Mouse (Mus musculus) right cerebral cortex, adult 2 months (tissue): ENCODE results near the gene Dop1b.
"Not testable (repeated sequence)": the region's sequence is repeated elsewhere in the genome, so short reads cannot be mapped to it uniquely, and the experiment has no call there.

ENCODE experiments used
- DNase-seq, 2 experiments: peaks; one replicate each; pipeline ENCODE4 v3.0.0; 2021 to 2022; ENCODE audit warnings: low spot score in 2 of 2

Gene Dop1b

DNA sequence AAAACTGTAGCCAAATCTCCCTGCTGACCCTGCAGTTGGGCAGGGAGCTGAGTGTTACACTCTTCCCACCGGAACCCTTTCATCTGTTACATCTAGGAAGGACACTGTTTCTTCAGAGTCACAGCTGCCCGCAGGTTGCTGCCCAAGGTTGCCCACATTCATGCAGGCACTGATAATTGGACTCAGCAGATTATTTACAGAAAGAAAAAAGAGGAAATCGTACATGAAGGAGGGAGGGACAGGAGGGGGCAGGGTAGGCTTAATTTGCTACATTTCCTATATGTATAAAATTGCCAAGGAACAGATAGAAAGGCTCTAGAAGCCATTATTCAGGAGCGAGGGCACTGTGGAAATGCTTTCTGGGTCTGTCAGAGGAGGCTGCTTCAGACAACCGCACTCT, 44.9 kb downstream of the Dop1b start:
- DNase-seq, result no peak

DNA sequence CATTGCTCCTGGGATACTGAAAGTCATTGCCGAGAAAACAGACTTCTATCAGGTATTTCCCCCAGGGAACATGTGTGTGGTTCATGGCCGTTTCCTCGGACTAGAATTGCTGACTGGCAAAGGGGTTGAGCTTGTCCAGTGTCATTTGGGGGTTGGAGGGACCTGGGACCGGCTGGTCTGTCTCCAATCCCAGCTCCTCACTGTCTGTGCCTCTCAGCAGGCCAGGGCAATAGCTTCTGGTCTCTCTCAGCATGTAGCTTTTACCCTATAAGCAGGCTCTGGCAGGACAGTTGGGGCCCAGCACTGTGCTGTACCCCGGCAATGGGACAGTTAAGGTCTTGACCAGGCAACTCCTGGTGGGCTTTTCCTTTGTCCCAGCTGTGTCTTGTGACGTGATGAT, 51.7 kb downstream of the Dop1b start:
- no peak for DNase-seq

DNA sequence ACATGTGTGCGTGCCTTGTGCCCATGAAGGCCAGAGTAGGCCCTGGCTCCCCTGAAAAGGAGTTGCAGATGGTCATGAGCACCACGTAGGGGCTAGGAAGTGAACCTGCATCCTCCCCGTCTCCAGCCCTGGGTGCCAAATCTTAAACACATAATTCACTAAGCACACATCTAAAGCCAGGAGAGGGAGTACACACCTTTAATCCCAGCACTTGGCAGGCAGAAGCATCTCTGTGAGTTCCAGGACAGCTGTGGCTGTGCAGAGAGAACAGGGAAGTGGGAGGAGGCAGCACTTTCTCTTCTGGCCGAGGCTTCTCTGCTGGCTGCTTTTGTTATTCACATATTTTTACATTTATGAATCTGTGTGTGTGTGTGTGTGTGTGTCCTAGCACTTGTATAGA, 52.9 kb downstream of the Dop1b start:
- no peak for DNase-seq

DNA sequence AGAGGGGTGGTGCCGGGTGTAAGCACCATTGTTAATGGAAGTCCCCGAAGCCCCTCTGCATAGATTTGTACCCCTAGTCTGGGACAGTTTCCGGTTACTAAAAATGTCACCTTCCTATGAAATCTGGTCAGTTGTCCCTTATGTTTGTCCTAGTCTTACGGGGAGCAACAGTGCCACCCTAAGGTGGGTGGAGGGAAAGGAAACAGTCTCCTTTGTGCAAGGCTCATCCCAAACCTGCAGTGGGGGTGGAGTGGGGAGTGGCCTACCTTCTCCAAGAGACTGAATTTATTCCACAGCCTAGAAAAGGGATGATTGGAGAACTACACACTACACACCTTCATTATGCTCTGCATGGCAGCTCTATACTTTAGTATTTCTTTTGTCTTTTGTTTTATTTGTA, 55.3 kb downstream of the Dop1b start:
- DNase-seq, result peak; percentile 52 to 59

DNA sequence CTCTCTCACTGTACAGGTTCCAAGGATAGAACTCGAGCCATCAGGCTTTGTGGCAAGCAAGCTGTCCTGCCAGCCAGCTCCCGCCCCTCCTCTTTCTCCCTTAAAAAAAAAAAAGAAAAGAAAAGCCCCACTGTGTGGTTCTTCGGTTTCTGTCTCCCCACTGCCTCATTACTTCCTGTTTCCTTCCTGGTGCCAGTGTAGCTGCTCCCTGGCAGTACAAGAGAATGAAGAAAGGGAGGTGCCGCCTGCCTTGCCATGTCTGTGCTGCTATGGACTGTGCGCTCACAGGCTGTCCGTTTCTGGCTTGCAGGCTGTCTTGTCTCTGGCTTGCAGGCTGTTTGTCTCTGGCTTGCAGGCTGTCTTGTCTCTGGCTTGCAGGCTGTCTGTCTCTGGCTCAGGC, 55.8 kb downstream of the Dop1b start:
- no peak for DNase-seq

DNA sequence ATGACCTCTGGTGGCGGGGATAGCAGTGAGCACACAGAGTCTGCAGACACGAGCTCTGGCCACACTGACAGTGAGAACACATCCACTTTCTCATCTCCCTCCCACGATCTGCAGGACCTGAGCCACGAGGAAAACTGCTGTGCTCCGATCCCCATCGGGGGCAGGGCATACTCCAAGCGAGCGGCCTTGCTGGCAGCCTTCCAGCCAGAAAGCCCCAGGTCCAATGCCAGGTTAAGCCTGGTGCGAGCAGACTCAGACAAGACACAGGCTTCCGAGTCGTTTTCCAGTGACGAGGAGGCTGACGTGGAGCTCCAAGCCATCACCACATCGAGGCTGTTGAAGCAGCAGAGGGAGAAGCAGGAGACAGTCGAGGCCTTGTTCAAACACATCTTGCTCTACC, 57.9 kb downstream of the Dop1b start:
- no peak for DNase-seq

DNA sequence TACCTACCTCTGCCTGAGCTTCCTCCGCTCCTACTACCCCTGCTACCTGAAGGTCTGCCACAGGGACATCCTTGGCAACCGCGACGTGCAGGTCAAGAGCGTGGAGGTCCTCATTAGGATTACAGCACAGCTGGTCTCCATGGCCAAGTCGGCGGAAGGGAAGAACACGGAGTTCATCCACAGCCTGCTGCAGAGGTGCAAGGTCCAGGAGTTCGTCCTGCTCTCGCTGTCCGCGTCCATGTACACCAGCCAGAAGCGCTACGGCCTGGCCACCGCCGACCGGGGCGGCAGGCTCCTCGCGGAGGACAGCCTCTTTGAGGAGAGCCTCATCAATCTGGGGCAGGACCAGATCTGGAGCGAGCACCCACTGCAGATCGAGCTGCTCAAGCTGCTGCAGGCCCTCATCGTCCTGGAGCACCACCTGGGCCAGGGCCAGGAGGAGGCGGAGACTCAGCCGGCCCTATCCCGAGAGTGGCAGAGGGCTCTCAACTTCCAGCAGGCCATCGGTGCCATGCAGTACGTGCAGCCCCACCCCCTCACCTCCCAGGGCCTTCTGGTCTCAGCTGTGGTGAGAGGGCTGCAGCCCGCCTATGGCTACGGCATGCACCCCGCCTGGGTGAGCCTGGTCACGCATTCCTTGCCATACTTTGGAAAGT, 58.7 kb downstream of the Dop1b start:
- DNase-seq, result no peak

DNA sequence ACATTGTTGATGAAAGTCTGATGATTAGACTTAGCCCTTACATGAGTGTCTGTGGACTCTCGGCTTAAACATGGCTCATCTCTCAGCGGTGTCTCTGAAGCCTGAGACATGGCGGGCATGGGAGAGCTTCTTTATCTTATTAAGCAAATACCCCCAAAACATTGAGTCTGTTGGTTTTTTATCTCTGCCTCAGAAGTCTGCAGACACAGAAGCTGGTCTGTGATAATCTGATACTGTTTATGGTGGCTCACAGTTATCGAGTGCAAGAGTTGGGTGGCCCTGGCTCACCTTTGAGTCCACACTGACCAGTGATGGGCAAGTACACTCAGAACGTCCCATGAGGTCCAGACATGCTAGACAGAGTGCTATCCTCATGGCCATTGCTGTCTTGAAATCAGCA, 63.0 kb downstream of the Dop1b start:
- DNase-seq, result no peak

DNA sequence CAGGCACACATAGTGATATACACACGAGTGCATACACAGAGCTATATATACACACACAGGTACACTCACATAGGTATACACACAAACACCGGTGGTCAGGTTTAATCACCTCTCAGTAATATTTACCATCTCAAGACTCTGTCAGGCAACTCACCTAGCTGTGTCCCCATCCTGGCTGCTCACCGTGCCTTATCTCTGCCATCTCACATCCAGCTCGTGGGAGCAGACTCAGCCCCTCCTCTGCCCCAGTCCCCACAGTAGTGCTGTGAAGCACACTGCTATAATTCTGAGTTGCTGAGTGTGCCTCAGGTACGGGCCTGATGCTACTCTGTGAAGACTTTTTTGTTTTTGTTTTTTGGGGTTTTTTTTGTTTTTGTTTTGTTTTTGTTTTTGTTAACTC, 64.8 kb downstream of the Dop1b start:
- DNase-seq, result no peak

DNA sequence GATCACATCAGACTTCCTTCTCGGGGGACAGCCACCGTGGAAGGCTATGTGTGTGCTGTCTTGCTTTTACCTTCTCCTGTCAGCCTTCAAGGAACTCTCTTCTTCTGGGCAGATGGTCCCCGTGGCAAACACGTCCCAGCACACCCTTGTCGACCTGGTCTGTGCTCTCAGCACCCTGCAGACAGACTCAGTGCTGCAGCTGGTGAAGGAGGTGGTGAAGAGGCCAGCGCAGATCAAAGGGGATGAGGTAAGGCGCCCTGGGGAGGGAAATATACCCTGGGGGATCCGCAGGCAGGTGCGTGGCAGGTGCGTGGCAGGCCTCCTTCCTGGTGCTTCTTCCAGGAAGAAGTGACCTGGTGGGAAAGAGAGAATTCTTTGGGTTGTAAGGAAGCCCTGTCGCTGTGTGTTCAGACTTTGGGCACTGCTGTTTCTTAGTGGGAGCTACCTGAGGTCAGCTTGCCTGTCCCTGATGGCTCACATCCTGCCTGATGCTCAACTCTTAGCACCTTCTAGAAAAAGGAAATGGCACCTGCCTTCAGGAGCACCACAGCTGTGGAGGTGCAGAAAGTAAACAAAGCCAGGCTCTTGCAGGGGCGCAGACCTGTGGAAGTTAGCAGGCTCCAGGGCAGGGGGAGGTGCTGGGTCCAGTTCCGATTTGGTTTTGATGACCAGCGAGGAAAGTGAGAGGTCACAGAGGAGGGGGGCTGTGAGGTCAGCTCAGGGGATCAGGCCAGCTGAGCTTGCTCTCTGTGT, 65.7 kb downstream of the Dop1b start:
- no peak for DNase-seq

DNA sequence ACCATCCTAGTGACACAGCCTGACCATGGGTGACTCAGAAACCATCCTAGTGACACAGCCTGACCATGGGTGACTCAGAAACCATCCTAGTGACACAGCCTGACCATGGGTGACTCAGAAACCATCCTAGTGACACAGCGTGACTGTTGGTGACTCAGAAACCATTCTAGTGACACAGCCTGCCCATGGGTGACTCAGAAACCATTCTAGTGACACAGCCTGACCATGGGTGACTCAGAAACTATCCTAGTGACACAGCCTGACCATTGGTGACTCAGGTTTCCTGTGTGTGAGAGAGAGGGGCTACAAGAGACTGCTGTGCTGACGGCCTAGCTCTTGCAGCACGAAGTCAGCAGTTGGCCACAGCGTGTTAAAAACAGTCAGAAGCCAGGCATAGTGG, 66.7 kb downstream of the Dop1b start:
- not testable (repeated sequence) for DNase-seq

DNA sequence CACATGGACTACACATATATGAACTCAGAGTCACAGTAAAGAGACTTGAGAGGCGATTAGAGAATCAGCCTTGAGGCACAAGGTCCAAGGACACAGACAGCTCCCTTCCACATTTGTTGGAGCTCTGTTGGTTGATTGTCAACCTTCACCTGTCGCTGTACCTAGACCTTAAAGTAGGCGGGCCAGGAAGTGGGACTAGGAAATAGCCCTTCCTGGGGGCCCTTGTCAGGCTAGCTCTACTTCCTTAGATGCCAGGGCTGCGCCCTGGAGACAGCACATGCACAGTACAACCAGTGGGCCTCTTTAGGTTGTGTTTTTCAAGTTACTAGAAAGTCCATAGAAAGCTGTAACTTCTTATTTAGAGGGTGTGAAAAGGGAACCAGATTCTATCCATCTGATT, 67.8 kb downstream of the Dop1b start:
- DNase-seq, result no peak

DNA sequence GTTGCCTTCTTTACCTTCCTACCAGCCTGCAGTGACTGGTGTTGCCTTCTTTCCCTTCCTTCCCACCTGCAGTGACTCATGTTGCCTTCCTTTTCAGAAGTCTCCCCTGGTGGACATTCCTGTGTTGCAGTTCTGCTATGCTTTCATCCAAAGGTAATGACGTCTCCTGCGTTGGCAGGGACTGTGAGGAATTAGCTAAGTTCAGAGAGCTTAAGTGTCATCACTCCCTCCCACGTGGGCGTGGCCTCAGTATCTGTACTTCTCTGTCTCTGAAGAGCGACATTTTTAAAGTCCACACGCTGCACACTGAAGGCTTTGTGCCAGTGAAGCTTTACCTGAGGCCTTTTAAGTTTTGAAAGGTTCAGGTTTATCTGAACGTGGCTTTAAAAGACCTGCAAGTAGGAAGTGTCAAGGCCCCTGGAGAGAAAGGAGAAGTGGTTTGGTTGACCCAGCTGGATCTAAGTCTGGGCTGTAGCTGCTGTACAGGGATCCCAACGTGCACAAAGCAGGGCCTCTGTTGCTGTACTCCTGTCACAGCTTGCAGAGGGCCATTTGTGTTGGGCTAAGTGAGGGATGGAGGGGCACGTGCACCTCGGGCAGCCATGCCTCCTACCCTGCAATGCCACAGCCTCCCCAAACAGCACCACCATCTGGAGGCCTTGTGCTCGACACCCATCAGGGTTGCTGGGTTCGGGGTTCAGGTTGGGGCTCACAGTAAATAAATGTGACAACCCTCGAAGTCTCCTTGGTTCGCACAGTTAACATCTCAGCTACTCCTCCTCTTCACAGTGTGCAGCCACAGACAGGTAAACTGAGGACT, 69.2 kb downstream of the Dop1b start:
- peak; percentile 36 for DNase-seq

DNA sequence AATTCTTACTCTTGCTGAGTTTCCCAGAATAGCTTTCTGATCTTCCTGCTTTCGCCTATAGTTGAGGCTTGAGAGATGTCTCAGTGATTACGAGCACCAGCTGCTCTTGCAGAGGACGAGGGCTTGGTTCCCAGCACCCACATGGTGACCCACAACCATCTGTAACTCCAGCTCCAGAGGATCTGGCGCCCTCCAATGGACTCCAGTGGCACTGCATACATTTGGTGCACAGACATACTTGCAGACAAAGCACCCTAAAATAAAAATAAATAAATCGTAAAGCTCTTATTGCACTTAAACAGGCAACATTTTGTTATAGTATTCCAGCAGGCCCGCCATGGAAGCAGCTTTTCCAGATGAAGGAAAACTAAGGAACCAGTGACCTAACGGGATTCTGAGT, 72.5 kb downstream of the Dop1b start:
- DNase-seq, result no peak

DNA sequence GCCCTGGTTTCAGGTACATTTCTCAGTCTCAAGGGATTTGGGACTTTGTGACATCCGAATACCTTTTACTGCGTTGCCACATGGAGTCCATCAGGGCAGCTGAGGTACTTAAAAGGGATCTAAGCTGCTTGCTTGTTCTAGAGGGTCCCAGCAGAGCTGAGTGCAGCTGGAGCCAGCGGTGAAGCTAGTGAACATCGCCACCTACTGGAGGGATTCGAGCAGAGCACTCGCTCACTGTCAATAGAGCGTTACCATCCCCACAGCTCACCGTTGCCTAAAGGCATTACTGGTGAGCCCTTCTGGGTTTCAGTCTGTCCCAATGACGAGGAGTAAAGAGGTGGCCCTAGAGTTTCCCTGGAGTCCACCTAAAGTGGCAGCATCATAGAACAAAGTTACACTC, 74.1 kb downstream of the Dop1b start:
- peak; percentile 66 to 72 for DNase-seq

DNA sequence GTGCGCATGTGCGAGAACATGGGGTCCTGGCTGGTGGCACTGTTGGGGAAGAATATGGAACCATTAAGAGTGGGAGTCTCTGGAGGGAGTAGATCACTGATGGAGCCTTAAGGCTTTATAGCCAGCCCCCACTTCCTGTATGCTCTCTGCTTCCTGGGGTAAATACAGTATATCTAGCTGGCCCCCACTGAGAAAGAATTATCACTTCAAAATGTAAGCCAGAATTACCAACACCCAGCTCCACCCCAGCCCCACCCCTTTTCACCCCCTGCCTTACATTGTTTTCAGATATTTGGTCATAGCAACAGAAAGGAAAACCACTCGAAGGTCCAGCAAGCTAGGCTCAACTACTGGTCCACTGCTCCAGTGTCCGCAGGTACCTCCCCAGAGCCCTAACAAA, 76.7 kb downstream of the Dop1b start:
- DNase-seq, result no peak

DNA sequence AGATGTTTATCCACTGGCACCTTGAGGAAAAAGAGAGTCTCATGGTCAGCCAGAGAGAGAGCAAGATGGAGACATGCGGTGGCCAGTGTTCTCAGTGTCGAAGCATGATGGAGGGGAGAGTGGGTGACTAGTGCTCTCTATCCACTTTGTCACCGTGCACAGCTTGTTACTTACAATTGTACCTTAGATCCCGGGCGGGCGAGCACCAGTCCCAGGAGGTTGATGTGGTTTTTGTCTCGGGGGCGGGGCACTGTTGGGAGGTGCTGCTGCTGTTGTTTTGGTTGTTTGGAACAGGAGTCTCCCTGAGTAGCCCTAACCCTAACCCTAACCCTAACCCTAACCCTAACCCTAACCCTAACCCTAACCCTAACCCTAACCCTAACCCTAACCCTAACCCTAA, 77.2 kb downstream of the Dop1b start:
- no peak for DNase-seq

DNA sequence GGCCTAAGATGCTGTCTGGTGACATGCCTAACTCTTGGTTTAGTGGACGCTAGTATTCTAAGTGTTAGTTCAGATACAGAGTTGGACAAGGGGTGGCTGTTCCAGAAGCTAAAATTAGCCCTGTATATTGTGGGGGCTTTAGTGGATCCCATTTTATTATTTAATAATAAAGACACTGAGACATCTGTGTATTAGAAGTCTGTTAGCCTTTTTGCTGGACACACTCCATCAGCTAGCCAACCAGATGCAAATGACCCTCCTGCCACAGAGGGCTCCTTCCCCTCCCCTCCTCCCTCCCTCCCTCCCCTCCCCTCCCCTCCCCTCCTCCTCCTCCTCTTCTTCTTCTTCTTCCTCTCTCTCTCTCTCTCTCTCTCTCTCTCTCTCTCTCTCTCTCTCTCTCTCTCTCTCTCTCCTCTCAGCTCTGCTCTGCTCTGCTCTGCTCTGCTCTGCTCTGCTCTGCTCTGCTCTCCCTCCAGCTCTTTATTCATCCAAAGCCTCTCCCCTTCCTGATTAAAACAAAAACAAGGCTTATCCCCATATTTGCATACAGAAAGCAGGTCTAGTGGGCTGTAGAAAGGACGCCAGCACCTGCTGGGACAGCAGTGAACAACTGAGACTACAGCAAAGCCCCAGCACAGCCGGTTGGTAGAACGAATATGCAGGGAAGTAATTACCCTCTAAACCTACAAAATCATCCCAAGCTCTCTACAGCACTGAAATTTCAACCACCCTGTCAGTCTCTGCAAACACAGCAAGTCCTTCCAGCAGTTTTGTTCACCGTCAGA, 78.5 kb downstream of the Dop1b start:
- no peak for DNase-seq

DNA sequence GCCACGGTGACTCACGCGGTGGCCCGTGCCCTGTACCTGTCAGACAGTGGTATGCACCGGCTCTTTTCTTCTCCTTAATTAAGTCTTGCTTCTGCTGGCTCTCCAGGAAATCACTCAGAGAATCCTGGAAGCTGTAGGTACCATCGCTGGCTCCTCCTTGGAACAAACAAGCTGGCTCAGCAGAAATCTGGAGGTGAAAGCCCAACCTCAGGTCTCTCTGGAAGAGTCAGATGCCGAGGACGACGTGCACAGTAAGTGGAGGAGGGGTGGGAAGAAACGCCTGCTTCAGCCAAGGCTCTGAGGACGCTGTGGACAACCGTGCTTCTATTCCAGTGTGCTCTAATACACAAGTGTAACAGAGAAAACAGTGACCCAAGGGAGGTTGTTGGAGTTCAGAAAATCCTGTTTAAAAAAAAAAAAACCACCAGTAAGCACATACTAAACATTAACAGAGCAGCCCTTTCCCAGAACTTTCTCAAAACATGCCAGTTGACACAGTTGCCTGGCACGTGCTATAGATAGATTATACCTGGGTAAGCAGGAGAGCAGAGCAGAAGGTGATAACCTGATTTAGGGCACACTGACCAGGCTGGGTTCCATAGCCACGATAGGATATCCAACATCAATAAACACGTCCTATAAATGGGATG, 81.4 kb downstream of the Dop1b start:
- DNase-seq, result no peak

DNA sequence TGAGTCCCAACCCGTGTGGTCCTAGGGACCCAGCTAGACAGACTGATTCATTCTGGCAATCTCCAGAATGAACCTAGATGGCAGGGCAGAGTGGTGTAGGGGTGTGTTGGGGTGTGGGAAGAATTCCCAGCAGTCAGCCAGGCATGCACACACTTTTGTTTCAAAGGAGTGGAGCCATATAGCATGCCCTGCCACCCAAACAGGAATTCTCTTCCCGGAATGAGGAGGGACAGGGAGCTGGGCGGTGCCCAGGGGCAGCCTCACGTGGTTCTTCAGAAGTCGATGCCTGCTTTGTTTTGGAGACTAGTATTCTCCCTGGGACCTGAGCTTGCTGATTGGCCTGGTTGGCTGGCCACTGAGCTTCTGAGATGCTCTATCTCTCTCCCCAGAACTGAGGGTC, 83.1 kb downstream of the Dop1b start:
- no peak for DNase-seq

DNA sequence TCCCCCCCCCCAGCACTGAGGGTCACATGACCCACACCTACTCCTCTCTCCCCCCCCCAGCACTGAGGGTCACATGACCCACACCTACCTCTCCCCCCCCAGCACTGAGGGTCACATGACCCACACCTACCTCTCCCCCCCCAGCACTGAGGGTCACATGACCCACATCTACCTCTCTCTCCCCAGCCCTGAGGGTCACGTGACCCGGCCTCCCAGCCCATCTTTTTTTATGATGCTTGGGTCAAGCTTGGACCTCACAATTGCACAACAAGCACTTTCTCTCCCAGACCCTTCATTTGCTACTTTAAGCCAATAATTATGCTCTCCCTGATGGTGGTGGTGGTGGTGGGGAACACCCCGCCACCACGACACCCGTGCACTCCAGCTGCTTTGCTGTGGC, 83.7 kb downstream of the Dop1b start:
- DNase-seq, result no peak
